Mouse (Mus musculus) embryo, embryonic 9.5 days (tissue): ENCODE data around the gene Spata31d1a.

Source experiments
- DNase-seq: peaks from one replicate; pipeline ENCODE4 v3.0.0-alpha.2; 2017; ENCODE audit errors: extremely low spot score

The Spata31d1a gene

GRCm38 (mm10) chr13:59667763-59668162 is 42.4 kb downstream of the Spata31d1a start:
- DNase-seq: no peak

GRCm38 (mm10) chr13:59663939-59664712 is 46.0 kb downstream of the Spata31d1a start:
- no peak for DNase-seq

- no peak for DNase-seq
Observed at GRCm38 (mm10) chr13:59661966-59662365, 48.2 kb downstream of the Spata31d1a start.

- no peak for DNase-seq
Observed at GRCm38 (mm10) chr13:59661387-59661786, 48.7 kb downstream of the Spata31d1a start.

- DNase-seq: no peak
Observed at GRCm38 (mm10) chr13:59660371-59660770, 49.8 kb downstream of the Spata31d1a start.

GRCm38 (mm10) chr13:59657781-59658180 is 52.3 kb downstream of the Spata31d1a start:
- DNase-seq: no peak

GRCm38 (mm10) chr13:59656975-59657388 is 53.1 kb downstream of the Spata31d1a start:
- no peak for DNase-seq

- no peak for DNase-seq
Observed at GRCm38 (mm10) chr13:59656316-59656832, 53.8 kb downstream of the Spata31d1a start.

- DNase-seq: no peak
Observed at GRCm38 (mm10) chr13:59655718-59656315, 54.3 kb downstream of the Spata31d1a start.

GRCm38 (mm10) chr13:59654465-59654864 is 55.7 kb downstream of the Spata31d1a start:
- DNase-seq: no peak

GRCm38 (mm10) chr13:59653136-59653535 is 57.0 kb downstream of the Spata31d1a start:
- DNase-seq: no peak

- no peak for DNase-seq
Observed at GRCm38 (mm10) chr13:59652651-59653050, 57.5 kb downstream of the Spata31d1a start.
